Mouse (Mus musculus): ENCODE measurements around the gene Adam8.
A peak's percentile ranks its signal among the peaks of the same experiment; 100 is the strongest.

Gene Adam8

DNA sequence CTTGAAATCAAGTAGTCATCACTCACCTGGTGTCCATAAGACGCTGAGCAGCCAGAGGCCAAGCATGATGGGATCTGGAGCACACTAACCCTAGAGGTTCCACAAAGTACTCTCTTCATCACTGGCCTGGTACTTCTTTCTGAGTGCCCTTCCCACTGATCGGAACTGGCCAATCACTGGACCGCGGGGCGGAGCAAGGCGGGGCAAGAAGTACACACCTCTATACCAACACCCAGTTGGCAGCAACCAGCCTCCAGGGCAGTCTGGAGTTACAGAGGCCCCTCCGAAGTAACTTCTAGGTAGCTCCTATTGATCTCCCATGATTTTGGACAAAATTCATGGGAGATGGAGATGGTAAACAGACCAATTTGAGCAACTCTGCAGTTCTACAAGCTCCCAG lies at the start of gene Adam8:
Gene Adam8, minus strand, starts transcription at position 157 of the 400 bp plus-strand sequence.
- DNase-seq = peak; percentile 25

- no peak for DNase-seq
Measured at GRCm38 (mm10) chr7:140037171-140037555, 44.8 kb upstream of the Adam8 start.

DNA sequence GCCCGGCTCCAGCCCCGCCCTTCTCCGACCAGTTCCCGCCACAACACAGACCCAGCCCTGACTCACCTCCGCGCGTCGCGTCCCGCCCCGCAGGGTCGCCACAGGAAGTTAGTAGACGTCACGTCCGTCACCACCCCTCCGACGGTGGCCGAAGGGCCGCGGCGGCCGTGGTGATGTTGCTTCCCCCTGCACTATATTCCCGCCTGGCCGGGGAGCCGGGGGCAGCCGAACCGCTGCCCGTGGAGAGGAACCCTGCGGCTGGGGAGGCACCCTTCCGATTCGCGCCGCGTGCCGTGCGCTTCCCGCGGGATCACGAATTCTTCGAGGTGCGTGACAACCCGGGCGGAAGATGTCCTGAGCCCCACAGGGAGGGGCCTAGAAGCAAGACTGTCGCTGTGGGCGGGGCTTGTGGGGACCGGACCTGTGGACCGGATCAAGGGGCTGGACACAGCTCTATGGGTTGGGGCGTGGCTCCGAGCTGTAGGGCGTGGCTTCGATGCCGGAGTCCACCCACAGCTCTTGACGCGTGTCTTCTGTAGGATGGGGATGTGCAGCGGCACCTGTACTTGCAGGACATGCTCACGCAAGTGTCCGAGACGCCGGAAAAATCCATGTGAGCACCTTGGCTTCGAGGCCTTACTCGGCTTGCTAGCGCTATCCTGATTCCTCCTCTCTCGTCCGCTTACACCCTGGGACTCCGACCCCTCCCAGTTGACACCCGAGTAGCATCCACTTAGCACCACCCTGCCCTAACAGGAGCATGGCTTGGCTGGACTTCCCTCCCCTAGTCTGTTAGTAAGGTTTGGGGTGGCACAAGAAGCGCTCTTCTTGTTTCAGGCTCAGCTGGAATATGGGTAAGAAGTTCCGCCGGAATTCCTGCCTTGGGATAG lies 44.2 kb upstream of the Adam8 start, which contains the start of the genes Zfp511 and Tubgcp2:
Gene Zfp511, plus strand, starts transcription at position 111 of the 890 bp plus-strand sequence.
Gene Tubgcp2, minus strand, starts transcription at position 389 of the 890 bp plus-strand sequence.
- DNase-seq = peak; percentile 97

DNA sequence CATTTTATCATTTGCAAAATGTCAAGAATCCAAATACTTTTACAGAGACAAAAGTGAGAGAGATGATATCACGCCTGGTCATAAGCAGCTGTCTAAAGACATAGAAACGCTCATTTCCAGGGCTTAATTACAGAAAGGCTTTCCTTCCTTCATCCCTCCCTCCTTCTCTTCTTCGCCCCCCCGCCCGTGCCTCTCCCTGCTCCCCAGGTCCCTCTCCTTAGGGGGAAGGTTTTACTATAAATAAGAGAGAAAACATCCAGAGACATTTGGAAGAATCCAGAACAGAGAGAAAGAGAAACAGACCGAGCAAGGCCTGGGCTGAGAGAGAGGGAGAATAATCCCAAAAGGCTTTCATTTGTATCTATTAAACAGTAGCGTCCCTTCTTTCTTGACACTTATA lies 43.1 kb upstream of the Adam8 start:
- no peak for DNase-seq

DNA sequence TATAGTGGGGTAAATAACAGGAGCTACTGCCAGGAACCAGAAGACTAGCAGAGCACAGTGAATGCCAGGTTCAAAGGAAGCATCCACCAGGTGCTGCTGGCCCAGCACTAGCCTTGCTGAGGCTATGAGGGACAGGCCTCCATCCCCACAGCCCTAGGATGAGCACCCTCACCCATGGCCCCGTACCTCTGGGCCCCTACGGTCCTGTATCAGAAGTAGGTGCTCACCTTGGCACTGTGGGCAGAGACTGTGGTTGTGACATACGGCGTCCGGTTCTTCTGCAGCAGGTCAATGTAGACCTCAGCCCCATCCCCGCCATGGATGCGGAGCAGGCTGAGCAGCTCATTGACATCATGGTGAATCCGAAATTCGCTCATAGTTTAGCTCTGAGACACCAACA lies 41.0 kb upstream of the Adam8 start:
- DNase-seq = no peak

DNA sequence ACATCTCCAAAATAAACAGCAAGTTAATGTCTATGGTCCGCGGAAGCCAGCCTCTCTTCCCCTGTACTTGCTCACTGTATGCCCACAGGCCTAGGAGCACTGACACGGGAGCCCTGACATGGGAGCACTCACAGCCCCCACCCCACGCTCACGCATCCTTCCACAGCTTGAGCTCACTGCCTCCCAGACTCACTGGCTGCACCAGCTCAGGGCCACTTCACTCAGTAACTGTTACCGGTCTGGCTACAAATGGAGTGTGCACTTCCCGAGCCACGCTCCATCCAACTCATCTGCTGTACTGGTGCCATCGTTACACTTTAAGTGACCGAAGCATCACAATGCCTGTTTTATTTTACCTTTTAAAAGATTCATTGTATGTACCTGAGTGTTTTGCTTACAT lies 40.0 kb upstream of the Adam8 start:
- no peak for DNase-seq

DNA sequence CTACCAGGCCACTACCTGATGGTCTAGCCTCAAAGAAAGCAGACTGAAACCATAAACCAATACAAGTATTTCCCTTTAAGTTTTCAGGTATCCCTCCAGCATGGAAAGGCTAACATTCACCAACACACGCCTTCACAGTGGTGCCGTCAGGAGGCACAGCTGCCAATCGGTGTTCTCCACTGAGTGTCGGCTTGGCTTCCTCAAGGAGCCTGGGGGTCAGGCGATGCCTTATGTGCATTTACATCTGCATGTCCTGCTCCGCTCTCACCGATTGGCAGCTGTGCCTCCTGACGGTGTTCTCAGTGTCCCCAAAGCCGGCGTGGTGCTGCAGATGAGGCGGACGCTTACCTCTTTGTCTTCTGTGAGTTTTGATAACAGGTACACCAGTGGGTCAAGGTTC lies 39.4 kb upstream of the Adam8 start:
- DNase-seq = no peak

- DNase-seq = no peak
Measured at GRCm38 (mm10) chr7:140011336-140011735, 19.0 kb upstream of the Adam8 start.

GRCm38 (mm10) chr7:140007781-140008180 lies 15.4 kb upstream of the Adam8 start:
- no peak for DNase-seq

DNA sequence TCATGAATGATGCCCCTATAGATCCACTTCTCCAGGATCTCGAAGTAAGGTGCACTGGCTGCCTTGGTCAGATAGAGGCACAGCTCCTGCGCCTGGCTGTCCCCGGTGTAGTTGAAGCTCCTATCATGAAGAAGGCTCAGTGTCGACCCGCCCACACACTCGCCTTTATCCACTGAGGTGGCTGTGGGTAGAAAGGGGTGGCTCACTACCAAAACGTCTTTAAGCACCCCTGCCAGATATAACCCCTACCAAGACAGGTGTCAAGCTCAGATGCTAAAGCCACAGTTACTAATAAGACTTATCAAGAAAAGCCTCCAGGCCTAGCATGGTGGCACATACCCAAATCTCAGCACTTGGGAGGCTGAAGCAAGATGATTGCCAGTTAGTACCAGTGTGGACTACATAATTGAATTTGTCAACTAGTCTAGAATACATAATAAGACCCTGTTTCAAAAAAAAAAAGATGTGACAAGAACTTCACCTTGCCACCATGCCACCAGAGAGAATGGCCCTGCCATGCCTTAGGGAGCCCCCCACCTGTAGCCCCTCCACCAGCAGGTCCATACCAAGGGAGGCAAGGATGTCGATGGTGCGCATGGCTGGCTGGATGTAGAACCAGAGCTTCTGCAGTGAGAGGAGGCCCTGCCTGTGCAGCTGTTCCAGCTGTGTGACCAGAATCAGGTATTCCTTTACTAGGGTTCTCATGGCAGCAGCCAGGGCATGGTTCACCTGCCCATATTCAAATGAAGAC lies 14.7 kb upstream of the Adam8 start:
- DNase-seq = no peak

DNA sequence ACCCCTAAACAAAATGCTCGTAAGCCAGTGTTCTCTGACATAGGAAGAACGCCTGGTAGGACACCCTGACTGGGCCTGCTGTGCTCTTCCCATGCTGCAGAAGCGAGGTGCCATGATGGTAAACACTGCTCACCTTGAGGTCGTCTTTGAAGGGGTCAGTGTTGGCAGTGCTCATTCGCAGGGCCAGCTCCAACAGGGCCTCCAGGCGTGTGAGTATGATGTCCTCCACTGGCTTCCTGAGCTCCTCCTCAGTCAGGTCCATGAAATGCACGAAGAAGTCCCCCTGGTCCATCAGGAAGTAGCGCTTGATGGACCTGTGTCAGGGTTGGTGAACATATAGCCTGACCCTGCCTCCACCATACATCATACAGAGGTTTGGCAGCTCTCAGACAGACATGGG lies 12.3 kb upstream of the Adam8 start:
- no peak for DNase-seq

GRCm38 (mm10) chr7:140001086-140001740 lies 8.9 kb upstream of the Adam8 start:
- no peak for DNase-seq

DNA sequence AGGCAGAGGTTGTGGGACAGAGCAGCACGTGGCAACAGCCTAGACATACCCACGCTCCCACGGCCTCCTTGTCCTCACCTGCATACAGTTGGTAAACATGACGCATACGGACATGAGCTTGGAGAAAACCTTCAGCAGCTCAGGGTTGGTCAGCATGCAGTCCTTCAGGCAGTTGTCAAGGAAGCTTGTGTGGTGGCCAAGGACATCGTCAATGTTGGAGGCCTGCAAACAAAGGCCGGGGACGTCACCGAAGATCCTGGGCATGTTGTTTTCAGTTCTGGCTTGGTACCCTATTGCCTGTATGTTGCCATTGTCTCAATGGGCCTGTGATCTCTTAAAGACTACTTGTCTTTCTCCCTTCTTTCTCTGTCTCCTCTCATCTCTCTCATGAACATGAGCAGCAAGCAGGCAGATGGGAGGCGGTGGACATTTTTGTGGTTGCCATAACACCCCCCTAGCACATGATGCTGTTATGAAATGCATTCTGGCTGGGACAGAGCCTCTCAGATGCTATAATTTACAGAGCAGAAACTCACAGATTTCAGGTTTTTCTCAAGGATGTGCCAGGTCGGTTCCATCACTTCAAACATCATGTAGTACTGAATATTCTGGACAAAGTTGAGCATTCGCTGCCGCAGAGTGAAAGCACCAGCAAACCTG lies 6.5 kb upstream of the Adam8 start:
- DNase-seq = no peak

GRCm38 (mm10) chr7:139994676-139995075 lies 2.3 kb upstream of the Adam8 start:
- peak; percentile 72 for DNase-seq

- DNase-seq = no peak
Measured at GRCm38 (mm10) chr7:139994202-139994601, 1.8 kb upstream of the Adam8 start.

- DNase-seq = no peak
Measured at GRCm38 (mm10) chr7:139993532-139993931, 1.2 kb upstream of the Adam8 start.

DNA sequence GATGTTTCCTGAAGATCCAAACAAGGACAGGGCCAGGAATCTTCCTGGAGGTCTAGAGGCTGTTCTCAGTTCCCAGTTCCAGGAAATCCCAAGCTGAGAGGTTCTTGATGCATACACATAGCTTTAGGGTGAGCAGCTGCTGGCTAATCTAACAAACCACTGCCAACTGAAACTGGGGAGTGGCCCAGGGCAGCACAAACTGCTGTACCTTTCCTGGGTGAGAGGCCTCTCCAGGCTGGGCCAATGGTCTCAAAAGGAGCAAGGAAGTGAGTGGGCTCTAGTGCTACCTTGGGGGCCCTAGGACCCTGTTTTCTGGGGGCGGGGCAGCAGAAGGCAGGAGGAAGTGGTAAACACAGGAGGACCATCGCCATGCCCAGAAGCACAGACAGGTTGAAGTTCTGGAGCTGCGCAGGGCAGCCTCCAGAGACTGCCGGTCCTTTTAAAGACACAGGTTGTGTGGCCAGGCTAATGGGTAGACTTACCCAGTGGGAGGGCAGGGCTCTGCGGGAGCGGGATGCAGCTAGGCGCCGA lies 1.4 kb downstream of the Adam8 start:
- DNase-seq = no peak

DNA sequence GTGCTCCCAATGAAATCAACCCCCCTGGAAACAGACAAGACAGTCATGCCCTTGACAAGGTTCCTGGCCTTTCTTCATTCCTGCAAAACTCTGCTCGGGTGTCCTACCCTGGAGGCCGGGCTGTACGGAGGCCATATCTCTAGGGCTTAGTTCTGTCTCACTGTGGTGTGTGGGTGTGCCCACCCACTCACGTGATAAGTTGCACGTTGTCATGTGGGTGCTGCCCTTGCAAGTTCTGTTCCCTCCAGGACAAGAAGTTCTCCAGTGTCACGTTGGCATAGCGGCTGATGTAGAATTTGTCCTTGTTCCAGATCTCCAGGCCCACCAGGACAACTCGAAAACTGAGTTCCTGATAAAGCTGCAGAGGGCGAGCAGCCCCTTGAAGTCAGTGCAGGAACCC lies 4.1 kb downstream of the Adam8 start:
- no peak for DNase-seq

DNA sequence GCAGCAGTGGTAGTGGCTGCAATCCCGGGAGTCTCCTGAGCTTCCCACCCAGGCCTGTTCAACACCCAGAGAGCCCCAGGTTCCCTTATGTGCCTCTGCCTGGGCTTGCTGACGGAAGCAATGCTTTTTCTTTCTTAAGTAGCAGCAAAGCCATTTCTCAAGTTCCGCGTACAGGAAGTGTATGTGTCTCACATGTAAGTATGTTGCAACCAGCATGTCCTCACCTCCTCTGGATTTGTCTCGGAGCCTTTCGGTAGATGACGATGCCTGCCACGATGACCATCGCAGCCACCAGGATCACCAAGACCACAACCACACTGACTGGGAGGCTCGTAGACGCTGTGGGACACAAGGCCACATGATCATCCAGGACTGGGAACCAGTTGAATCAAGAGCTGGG lies 7.9 kb downstream of the Adam8 start:
- no peak for DNase-seq

- DNase-seq = no peak
Measured at GRCm38 (mm10) chr7:139982058-139982457, 10.3 kb downstream of the Adam8 start.

GRCm38 (mm10) chr7:139980778-139981177 lies 11.6 kb downstream of the Adam8 start:
- DNase-seq = no peak

GRCm38 (mm10) chr7:139979011-139979719 lies 13.2 kb downstream of the Adam8 start:
- no peak for DNase-seq

All from lung, postnatal 14 days (tissue).